Mouse (Mus musculus): ENCODE results near the gene Gm13290. TPM values are rescaled to one million over a fixed set of nuclear protein-coding genes. Genes with fewer than 3 reads are reported as not detected.
"Not testable (repeated sequence)": the region's sequence is repeated elsewhere in the genome, so short reads cannot be mapped to it uniquely, and the experiment has no call there.

Gm13290 gene
- not detected in 2 replicates for total RNA-seq (2014; rRNA removed; ENCODE audit: low replicate concordance)
- 0.20 TPM in 1 of 2 replicates, not detected in the other for polyA plus RNA-seq (2015; fragmentation: Nextera tagmentation; extraction: Ambion mirVana)

DNA sequence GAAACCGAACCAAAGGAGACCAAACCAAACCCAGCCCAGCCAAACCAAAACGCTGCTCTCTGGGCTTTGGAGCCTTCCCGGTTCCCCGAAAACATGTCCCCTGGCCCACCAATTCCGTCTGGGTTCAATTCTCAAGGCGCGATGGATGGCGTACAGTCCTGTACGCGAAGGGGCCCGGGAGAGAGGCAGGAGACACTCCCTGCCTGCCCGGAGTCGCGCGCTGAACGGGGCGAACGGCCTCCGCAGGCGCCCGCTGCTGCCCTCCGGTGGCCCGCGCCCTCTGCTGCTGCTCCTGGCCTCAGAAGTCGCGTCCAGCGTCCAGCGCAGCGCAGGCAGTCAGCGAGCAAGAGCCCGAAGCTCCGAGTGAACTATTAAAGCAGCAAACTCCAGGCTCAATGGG is at the start of gene Gm13290:
Gene Gm13290 (plus strand): TSS at position 301 of the 400 bp plus-strand sequence.
- H3K4me3 ChIP-seq (ENCODE audit: low read depth, low read length); DNase-seq (ENCODE audit: low spot score); ATAC-seq (ENCODE audit: insufficient read depth, low read depth): not testable (repeated sequence)

DNA sequence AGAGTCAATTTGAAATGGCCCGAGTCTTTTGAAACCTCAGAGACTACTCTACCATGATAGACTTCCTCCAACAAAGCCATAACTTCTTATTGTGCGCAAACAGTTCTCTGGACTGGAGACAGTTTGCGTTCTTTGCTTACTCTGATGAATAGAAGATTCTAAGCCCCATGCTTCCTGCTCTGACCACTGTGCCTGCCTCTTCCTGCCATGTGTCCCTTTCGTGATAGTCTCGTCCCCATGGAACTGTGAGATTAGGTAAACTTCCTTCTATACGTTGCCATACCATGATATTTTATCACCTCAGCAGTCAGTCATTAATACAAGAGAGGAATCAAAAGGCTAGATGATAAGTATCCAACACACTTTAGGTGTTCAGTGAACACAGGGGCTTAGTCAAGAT is 46.9 kb upstream of the Gm13290 start:
- no peak for DNase-seq (ENCODE audit: low spot score)
- no peaks in the 10 kb centered on the region for H3K27me3 ChIP-seq (ENCODE audit: control insufficient read depth, insufficient read depth, low read length)
- no peaks in the 10 kb centered on the region for H3K9me3 ChIP-seq (replicated peaks; ENCODE audit: control insufficient read depth, low read length)
- WGBS, result 69% methylated on average over 6 of the region's 6 CpGs
- TF ChIP-seq CTCF (IDR thresholded peaks at IDR 0.05; ENCODE audit: low read depth), result no peak
- no peak for TF ChIP-seq EP300 (IDR thresholded peaks at IDR 0.05; ENCODE audit: low read depth)
- H3K4me2 ChIP-seq (ENCODE audit: low read depth, low read length), result no peak overlapping the region
- no peaks in the 10 kb centered on the region for H3K36me3 ChIP-seq (replicated peaks; ENCODE audit: control insufficient read depth, insufficient read depth, low read length)
- ATAC-seq (ENCODE audit: insufficient read depth, low read depth), result no peak
- no peak overlapping the region for H3K27ac ChIP-seq (ENCODE audit: low read depth)
- H3K9ac ChIP-seq (replicated peaks; ENCODE audit: low read depth, low read length), result no peak overlapping the region
- H3K4me3 ChIP-seq (ENCODE audit: low read depth, low read length), result no peak overlapping the region
- no peaks in the 10 kb centered on the region for H3K4me1 ChIP-seq (ENCODE audit: control insufficient read depth, insufficient read depth)

More for the DNA sequence above, at the start of gene Gm13290:
- not testable (repeated sequence) for H3K9ac ChIP-seq (replicated peaks; ENCODE audit: low read depth, low read length); H3K27ac ChIP-seq (ENCODE audit: low read depth); H3K4me1 ChIP-seq (ENCODE audit: control insufficient read depth, insufficient read depth); H3K9me3 ChIP-seq (replicated peaks; ENCODE audit: control insufficient read depth, low read length); H3K27me3 ChIP-seq (ENCODE audit: control insufficient read depth, insufficient read depth, low read length); H3K36me3 ChIP-seq (replicated peaks; ENCODE audit: control insufficient read depth, insufficient read depth, low read length); H3K4me2 ChIP-seq (ENCODE audit: low read depth, low read length)
- no CpG with 5 or more reads among the region's 32 CpGs for WGBS

DNA sequence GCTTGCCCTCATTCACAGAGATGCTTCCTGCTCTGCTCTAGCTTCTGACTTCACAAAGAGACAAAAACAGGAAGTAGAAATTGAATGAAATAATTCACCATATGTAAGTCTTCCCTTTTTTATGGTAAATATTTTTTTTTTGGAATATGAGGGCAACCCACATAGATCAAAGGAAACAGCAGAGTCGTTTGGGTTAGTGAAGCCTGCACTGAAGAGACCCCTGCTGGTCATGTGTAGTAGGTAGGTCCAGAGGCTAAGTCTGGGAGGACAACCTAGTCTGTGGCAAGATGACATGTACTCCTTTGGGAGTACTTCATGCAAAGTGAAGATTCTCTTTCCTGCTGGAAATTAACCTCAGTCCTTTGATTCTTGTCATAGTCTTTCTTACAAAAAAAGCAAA is 46.3 kb upstream of the Gm13290 start:
- no peak overlapping the region for H3K9ac ChIP-seq (replicated peaks; ENCODE audit: low read depth, low read length)
- TF ChIP-seq CTCF (IDR thresholded peaks at IDR 0.05; ENCODE audit: low read depth) (peak; percentile 76), EP300 (IDR thresholded peaks at IDR 0.05; ENCODE audit: low read depth) (no peak)
- no peaks in the 10 kb centered on the region for H3K4me1 ChIP-seq (ENCODE audit: control insufficient read depth, insufficient read depth)
- 0% methylated on average over 1 of the region's 1 CpGs for WGBS
- no peaks in the 10 kb centered on the region for H3K27me3 ChIP-seq (ENCODE audit: control insufficient read depth, insufficient read depth, low read length)
- DNase-seq (ENCODE audit: low spot score), result peak; percentile 49
- ATAC-seq (ENCODE audit: insufficient read depth, low read depth), result no peak
- H3K4me3 ChIP-seq (ENCODE audit: low read depth, low read length), result no peak overlapping the region
- H3K27ac ChIP-seq (ENCODE audit: low read depth), result no peak overlapping the region
- no peaks in the 10 kb centered on the region for H3K9me3 ChIP-seq (replicated peaks; ENCODE audit: control insufficient read depth, low read length)
- no peaks in the 10 kb centered on the region for H3K36me3 ChIP-seq (replicated peaks; ENCODE audit: control insufficient read depth, insufficient read depth, low read length)
- no peak overlapping the region for H3K4me2 ChIP-seq (ENCODE audit: low read depth, low read length)

DNA sequence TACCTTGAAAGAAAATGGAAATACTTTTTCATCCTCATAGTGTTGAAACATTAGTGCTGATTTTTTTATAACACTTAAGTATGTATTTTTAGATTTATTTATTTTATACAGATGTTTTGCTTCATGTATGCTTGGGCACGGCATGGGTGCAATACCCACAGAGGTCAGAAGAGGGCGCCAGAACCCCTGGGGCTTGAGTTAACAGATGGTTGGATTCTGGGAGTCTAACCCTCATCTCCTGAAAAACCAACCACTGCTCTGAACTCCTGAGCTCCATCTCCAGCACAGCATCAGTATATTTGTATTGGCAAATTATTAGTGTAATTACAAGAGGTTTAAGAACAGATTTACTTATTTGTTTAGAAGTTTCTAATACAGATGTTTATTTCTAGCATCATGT is 35.2 kb upstream of the Gm13290 start:
- no peaks in the 10 kb centered on the region for H3K4me1 ChIP-seq (ENCODE audit: control insufficient read depth, insufficient read depth)
- H3K27ac ChIP-seq (ENCODE audit: low read depth), result no peak overlapping the region
- no peaks in the 10 kb centered on the region for H3K36me3 ChIP-seq (replicated peaks; ENCODE audit: control insufficient read depth, insufficient read depth, low read length)
- no peak overlapping the region for H3K4me2 ChIP-seq (ENCODE audit: low read depth, low read length)
- WGBS, result 6% methylated on average over 2 of the region's 2 CpGs
- H3K27me3 ChIP-seq (ENCODE audit: control insufficient read depth, insufficient read depth, low read length), result no peaks in the 10 kb centered on the region
- TF ChIP-seq CTCF (IDR thresholded peaks at IDR 0.05; ENCODE audit: low read depth) (peak; percentile 92), EP300 (IDR thresholded peaks at IDR 0.05; ENCODE audit: low read depth) (no peak)
- ATAC-seq (ENCODE audit: insufficient read depth, low read depth) (no peak), DNase-seq (ENCODE audit: low spot score) (peak; percentile 61)
- H3K9ac ChIP-seq (replicated peaks; ENCODE audit: low read depth, low read length), result no peak overlapping the region
- H3K9me3 ChIP-seq (replicated peaks; ENCODE audit: control insufficient read depth, low read length), result no peaks in the 10 kb centered on the region
- H3K4me3 ChIP-seq (ENCODE audit: low read depth, low read length), result no peak overlapping the region

DNA sequence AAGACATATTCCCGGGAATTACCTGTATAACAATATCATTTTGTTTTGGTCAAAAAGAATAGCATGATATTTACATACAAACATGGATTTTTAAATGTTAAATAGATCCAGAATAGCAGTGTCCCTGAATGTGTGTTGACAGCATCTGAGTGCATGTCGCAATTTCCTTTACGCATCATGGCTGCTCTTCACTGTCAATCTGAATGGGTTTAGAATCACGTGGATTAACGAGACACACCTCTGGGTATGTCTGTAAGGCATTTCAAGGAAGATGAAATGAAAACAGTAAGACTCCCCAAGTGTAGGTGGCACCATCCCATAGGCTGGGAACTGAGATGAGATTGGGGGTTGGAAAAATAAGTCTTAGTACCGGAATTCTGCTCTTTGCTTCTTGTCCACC is 34.6 kb upstream of the Gm13290 start:
- Histone ChIP-seq H3K4me1 (ENCODE audit: control insufficient read depth, insufficient read depth) (no peaks in the 10 kb centered on the region), H3K9me3 (replicated peaks; ENCODE audit: control insufficient read depth, low read length) (no peaks in the 10 kb centered on the region), H3K27ac (ENCODE audit: low read depth) (no peak overlapping the region), H3K4me3 (ENCODE audit: low read depth, low read length) (no peak overlapping the region), H3K36me3 (replicated peaks; ENCODE audit: control insufficient read depth, insufficient read depth, low read length) (no peaks in the 10 kb centered on the region), H3K4me2 (ENCODE audit: low read depth, low read length) (no peak overlapping the region), H3K27me3 (ENCODE audit: control insufficient read depth, insufficient read depth, low read length) (no peaks in the 10 kb centered on the region), H3K9ac (replicated peaks; ENCODE audit: low read depth, low read length) (no peak overlapping the region)
- no peak for ATAC-seq (ENCODE audit: insufficient read depth, low read depth)
- DNase-seq (ENCODE audit: low spot score), result no peak
- 88% methylated on average over 6 of the region's 6 CpGs for WGBS
- TF ChIP-seq CTCF (IDR thresholded peaks at IDR 0.05; ENCODE audit: low read depth), result no peak
- no peak for TF ChIP-seq EP300 (IDR thresholded peaks at IDR 0.05; ENCODE audit: low read depth)

DNA sequence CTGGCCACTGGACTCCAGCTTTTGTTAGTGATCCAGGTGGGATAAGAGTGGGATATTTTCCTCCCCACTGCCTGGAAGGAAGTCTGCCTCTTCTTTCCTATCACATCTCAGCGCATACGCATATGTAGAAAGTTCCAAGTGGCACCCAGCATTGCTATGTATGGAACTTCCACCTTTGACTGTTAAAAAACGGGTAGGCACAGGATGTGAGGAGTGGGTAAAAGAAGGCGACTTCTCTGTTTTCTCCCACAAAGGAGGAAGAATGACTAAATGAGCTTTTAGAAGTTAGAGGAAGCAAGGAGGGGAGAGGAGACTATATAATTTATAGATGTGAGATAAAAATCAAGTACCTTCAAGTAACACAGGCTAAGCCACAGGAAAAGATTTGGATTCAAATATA is 32.2 kb upstream of the Gm13290 start:
- TF ChIP-seq EP300 (IDR thresholded peaks at IDR 0.05; ENCODE audit: low read depth), result no peak
- no peaks in the 10 kb centered on the region for H3K27me3 ChIP-seq (ENCODE audit: control insufficient read depth, insufficient read depth, low read length)
- no peak overlapping the region for H3K9ac ChIP-seq (replicated peaks; ENCODE audit: low read depth, low read length)
- H3K36me3 ChIP-seq (replicated peaks; ENCODE audit: control insufficient read depth, insufficient read depth, low read length), result no peaks in the 10 kb centered on the region
- DNase-seq (ENCODE audit: low spot score) (no peak), ATAC-seq (ENCODE audit: insufficient read depth, low read depth) (no peak)
- no peak overlapping the region for H3K4me3 ChIP-seq (ENCODE audit: low read depth, low read length)
- no peaks in the 10 kb centered on the region for H3K4me1 ChIP-seq (ENCODE audit: control insufficient read depth, insufficient read depth)
- H3K4me2 ChIP-seq (ENCODE audit: low read depth, low read length), result no peak overlapping the region
- 80% methylated on average over 4 of the region's 4 CpGs for WGBS
- H3K27ac ChIP-seq (ENCODE audit: low read depth), result no peak overlapping the region
- no peaks in the 10 kb centered on the region for H3K9me3 ChIP-seq (replicated peaks; ENCODE audit: control insufficient read depth, low read length)
